Mouse (Mus musculus): ENCODE measurements around the gene Pygm. TPM values are rescaled to one million over a fixed set of nuclear protein-coding genes. Genes with fewer than 3 reads are reported as not detected.
A peak's percentile ranks its signal among the peaks of the same experiment; 100 is the strongest.

The Pygm gene
- total RNA-seq, 2 experiments from 2014 or later: 28.4 to 32.7 TPM

DNA sequence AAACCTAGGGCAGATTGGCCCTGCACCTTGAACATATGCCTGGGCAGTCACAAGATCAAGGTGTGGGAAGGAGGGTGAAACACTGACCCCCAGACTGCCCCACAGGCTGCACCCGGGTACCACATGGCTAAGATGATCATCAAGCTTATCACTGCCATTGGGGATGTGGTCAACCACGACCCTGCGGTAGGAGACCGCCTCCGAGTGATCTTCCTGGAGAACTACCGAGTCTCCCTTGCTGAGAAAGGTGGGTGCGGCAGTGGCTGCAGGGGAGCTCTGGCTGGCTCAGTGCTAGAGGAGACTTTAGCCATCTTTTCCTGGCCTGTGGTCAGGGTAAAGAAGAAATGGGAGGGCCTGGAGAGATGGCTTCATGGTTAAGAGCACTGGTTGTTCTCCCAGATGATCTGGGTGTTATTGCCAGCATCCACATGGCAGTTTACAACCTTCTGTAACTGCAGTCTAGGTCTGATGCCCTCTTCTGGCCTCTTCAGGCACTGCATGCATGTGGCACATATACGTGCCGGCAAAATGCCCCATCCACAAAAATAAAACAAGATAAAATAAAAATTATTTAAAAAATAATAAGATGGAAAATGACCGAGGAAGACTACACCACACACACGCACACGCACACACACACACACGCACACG is 8.7 kb downstream of the Pygm start:
- DNase-seq (ENCODE audit: extremely low spot score in 1 of 2, low spot score in 2 of 2): no peak
- intact Hi-C loops (cut with DNase I): no loop called here

GRCm38 (mm10) chr19:6393637-6394036 is 9.4 kb downstream of the Pygm start:
- no peak for DNase-seq (ENCODE audit: extremely low spot score in 1 of 2, low spot score in 2 of 2)
- intact Hi-C loops (cut with DNase I): no loop called here
- no peak for TF ChIP-seq CTCF (IDR thresholded peaks at IDR 0.05)
- no peak overlapping the region for H3K4me3 ChIP-seq
- no peak overlapping the region for H3K27ac ChIP-seq

More for the DNA sequence above, 8.7 kb downstream of the Pygm start:
- Histone ChIP-seq H3K27ac (no peak overlapping the region), H3K4me3 (no peak overlapping the region)
- TF ChIP-seq CTCF (IDR thresholded peaks at IDR 0.05): peak; percentile 22

DNA sequence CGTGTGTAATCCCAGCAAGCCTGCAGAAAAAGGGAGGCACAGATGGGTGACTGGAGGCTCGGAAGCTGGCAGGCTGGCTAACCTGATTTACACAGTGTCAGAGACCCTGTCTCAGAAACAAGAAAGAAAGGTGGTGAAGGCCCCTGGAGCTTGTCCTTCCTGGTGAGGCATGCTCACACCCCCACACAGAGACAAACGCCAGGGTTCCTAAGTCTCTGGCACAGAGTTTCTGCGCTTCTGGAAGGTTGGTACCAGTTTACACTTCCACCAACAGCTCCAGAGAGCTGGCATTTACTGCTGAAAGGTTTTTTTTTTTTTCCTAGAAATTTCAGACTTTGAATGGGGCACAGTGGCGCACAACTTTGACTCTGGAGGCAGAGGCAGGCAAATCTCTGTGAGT is 12.0 kb downstream of the Pygm start:
- DNase-seq (ENCODE audit: extremely low spot score in 1 of 2, low spot score in 2 of 2): peak in 1 of 2 experiments; percentile 11
- no peak overlapping the region for H3K27ac ChIP-seq
- no peak for TF ChIP-seq CTCF (IDR thresholded peaks at IDR 0.05)
- intact Hi-C loops (cut with DNase I): no loop called here
- H3K4me3 ChIP-seq: no peak overlapping the region

GRCm38 (mm10) chr19:6397582-6398249 is 13.5 kb downstream of the Pygm start:
- intact Hi-C loops (cut with DNase I): no loop called here
- H3K4me3 ChIP-seq: no peak overlapping the region
- TF ChIP-seq CTCF (IDR thresholded peaks at IDR 0.05): no peak
- DNase-seq (ENCODE audit: extremely low spot score in 1 of 2, low spot score in 2 of 2): peak in 1 of 2 experiments; percentile 10
- H3K27ac ChIP-seq: no peak overlapping the region; the same call in 1 of the 2 replicates

GRCm38 (mm10) chr19:6398447-6399284 is 14.5 kb downstream of the Pygm start:
- DNase-seq (ENCODE audit: extremely low spot score in 1 of 2, low spot score in 2 of 2): peak; percentile 26 to 39
- intact Hi-C loops (cut with DNase I): no loop called here
- H3K4me3 ChIP-seq: peak overlapping the region; percentile 53
- TF ChIP-seq CTCF (IDR thresholded peaks at IDR 0.05): no peak
- H3K27ac ChIP-seq: peak overlapping the region; percentile 77

GRCm38 (mm10) chr19:6399285-6400095 is 15.3 kb downstream of the Pygm start, which contains the start of gene Rasgrp2:
Rasgrp2 (plus strand) TSS chr19:6399340.
- intact Hi-C loops (cut with DNase I): no loop called here
- TF ChIP-seq CTCF (IDR thresholded peaks at IDR 0.05): no peak
- Histone ChIP-seq H3K4me3 (peak within 1 kb of the TSS; percentile 53), H3K27ac (peak within 1 kb of the TSS; percentile 77)
- DNase-seq (ENCODE audit: extremely low spot score in 1 of 2, low spot score in 2 of 2): peak; percentile 24 to 53

DNA sequence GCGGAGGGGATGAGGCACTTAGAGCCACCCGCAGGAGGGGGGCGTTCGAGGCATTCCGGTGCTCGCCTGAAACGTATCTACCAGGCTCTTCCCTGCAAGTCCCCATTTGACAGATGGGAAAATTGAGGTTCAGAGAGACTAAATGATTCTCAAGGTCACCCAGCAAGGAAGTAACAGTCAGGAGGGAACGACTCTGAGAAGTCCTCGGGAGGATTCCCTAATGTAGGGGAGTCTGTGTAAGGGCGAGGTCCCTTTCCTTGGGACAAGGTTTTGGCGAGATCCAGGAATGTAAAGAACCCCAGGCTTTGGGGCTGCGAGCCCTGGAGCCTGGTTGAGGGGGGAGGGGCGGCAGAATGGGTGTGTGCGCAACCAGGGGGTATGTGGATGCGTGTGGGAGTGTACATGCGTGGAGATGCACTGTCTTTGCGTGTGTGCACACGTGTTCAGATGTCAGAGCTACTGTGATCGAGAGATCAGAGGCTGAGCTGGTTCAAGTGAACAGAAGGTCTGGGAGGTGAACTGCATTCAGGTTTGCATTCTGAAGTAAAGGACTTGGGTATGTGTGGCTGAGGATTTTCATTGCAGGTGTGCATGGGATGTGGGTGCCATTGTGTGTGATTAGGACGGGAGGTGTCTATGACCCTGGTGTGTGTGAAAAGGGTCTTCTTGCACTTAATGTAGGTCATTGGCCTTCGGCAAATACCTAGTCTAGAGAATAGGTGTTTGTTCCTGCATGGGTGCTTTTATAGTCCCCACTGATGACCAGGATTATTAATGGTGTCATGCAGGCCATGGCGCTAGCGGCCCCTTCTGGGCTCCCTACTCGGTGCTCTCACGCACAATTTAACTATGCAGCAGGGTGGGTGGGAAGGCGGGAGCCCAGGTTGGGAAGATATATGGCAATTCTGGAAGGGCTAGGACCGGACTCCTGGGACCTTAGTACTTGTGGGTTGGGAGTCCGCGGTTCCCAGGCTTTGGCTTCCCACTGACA is 16.2 kb downstream of the Pygm start:
- intact Hi-C loops (cut with DNase I): no loop called here
- Histone ChIP-seq H3K4me3 (peak overlapping the region; percentile 53), H3K27ac (peak overlapping the region; percentile 49)
- TF ChIP-seq CTCF (IDR thresholded peaks at IDR 0.05): no peak; the same call in none of the 2 replicates
- peak in 1 of 2 experiments; percentile 14 for DNase-seq (ENCODE audit: extremely low spot score in 1 of 2, low spot score in 2 of 2)

DNA sequence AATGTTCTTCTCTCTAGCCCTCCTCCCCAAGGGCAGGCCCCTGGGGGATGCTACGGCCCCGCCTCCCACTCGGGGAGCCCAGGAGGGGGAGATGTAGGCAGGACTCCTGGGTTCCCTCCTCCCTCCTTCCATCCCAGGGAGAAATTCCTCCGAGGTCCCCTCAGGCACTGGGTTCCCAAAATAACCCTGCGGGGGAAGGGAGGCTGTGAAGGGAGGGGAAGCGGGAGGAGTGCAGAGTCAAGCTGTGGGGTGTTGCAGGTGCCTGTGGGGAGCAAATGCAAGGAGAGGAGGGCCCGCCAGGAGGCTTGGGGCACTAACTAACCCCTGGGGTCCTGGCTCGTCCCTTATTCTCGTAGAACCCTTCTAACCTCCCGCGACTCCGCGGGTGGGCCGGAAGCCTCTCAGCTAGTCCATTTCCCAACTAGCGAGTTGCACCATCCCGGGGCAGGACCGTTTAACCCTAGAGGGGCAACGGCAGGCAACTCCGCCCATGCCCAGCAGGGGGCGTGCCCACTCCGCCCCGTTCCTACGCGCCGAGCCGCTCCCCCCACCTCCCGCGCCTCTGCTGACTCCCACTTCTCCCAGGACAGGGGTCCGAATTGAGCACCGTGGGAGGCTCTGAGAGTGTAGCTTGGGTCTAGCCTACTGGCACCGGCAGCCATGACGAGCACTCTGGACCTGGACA is 17.1 kb downstream of the Pygm start:
- Histone ChIP-seq H3K4me3 (peak overlapping the region; percentile 53), H3K27ac (no peak overlapping the region)
- peak; percentile 63 to 67 for DNase-seq (ENCODE audit: extremely low spot score in 1 of 2, low spot score in 2 of 2)
- intact Hi-C loops (cut with DNase I): no loop called here
- peak; percentile 81 for TF ChIP-seq CTCF (IDR thresholded peaks at IDR 0.05)

GRCm38 (mm10) chr19:6401951-6402350 is 17.8 kb downstream of the Pygm start:
- TF ChIP-seq CTCF (IDR thresholded peaks at IDR 0.05): no peak
- peak overlapping the region; percentile 53 for H3K4me3 ChIP-seq
- H3K27ac ChIP-seq: no peak overlapping the region
- intact Hi-C loops (cut with DNase I): no loop called here
- peak in 1 of 2 experiments; percentile 10 for DNase-seq (ENCODE audit: extremely low spot score in 1 of 2, low spot score in 2 of 2)

GRCm38 (mm10) chr19:6403869-6404268 is 19.7 kb downstream of the Pygm start:
- H3K4me3 ChIP-seq: no peak overlapping the region
- DNase-seq (ENCODE audit: extremely low spot score in 1 of 2, low spot score in 2 of 2): no peak
- no peak for TF ChIP-seq CTCF (IDR thresholded peaks at IDR 0.05)
- no peak overlapping the region for H3K27ac ChIP-seq
- intact Hi-C loops (cut with DNase I): no loop called here
